Mouse (Mus musculus) layer of hippocampus, postnatal 36 days (tissue): ENCODE measurements at regions not wholly inside any gene's neighbourhood (a gene's known extent, or its start where the extent isn't known, plus 50 kb on each side); places are given as distances from the start of the nearest gene placed in this dataset.
A peak's percentile ranks its signal among the peaks of the same experiment; 100 is the strongest.
"Not testable (repeated sequence)": the region's sequence is repeated elsewhere in the genome, so short reads cannot be mapped to it uniquely, and the experiment has no call there.

Source experiments
- DNase-seq, 2 experiments: peaks; one replicate each; pipeline ENCODE4 v3.0.0; 2022

DNA sequence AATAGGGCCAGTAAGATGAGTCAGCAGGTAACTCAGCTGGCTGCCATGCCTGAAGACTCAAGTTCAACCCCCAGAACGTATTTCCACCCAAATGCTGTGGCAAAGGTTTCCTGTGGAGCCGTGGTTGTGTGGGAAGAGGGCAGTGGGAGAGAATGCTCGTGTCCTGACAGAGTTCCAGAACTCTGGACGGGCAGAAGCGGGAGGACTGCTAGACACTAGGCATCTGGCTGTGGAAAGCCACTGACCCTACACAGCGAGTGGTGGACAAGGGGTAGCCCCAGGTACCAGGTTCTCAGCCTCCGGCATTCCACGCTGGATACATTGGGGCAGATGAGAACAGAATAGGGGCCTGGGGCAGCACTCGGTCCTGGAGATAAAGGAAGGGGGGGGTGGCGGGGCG lies 69.6 kb upstream of the Acsl3 start:
- no peak for DNase-seq

DNA sequence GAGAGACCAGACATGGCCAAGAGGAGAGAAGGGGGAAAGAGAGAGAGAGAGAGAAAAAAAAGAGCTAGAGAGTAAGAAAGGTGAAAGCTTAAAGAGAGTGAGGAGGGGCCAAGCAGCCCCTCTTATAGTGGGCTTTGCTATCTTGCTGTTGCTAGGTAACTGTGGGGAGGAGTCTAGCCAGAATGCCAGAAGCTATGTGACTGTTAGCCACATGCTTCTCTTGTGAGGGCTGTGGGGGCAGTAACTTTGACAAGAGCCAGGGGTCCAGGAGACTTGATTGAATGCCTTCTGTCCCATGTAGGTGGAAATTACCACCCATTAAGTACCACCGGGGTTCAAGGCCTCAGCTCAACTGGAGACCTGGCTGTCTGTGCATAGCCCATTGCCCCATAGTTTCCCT lies 69.0 kb upstream of the Acsl3 start:
- DNase-seq: not testable (repeated sequence)

DNA sequence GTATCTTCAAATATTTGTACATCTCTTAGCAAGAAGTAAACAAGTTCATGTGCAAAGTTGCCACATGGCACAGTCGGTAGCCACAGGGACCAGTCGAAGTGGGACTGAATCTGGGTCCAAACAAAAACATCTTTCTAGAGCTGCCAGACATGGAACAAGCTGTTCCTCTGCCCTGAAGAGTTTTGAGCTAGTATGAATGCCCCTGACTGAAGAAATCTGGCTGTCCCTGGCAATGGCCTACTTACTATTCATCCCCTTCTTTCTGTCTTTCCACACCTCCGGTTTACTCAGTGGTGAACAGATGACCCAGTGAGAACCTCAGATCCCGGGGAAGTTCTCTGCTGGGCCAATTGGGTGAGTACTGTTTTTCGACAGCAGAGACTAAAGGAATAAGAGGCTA lies 67.1 kb upstream of the Acsl3 start:
- peak; percentile 20 to 26 for DNase-seq

DNA sequence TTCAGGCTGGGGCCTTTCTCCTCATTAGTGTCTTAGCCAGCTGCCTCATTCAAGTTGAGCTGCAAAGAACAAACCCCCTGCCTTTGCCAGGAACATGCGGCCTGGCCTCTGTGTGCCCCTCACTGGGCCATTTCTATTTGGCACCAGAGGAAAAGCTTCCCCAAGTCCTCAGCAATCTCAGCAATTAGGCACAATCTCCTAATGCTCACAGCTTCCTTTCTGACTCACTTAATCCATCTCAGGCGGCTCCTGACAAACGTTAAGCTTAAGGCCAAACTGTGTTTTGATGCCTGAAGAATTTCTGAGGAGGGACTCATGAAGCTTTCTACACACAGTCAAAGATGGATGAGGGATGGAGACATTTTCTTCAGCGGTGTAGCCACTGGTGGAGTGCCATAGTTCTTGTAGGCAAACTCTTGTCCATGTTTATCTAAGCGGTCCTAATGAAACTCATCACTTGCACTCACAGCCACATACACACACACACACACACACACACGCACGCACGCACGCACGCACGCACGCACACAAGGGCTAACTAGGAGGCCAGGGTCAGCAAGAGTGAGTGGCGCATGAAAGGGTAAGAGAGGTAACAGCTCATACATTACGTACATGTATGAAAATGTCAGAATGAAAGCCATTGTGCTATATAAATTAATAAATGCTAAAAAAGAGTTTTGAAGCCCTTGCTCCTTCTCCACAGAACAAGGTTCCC lies 63.5 kb upstream of the Acsl3 start:
- DNase-seq: peak; percentile 31 to 57

DNA sequence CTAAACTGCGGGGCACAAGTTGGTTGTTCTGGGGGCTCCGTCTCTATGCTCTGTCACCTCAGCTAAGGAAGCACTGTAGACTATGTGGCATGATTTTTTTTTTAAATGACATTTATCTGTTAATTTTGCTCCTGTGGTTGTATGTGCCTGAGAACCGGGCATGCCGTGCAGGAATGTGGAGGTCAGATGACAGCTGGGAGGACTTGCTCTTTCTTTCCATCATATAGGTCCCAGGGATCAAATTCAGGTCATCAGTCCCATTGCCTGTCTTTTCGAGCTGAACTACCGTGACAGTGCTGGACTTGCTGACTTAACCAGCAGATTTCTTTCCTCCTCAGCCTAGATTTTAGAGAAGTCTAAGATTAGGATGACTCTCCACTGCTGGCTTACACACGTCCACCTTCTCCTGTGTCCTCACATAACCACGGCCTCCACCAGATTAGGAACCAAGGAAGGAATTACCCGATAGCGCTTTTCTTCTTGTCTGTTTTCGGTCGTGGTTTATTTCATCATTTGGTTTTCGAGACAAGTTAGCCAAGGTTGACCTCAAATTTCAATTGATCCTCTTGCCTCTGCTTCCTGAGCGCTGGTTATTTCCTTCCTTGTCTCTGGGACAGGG lies 62.0 kb upstream of the Acsl3 start:
- DNase-seq: no peak

DNA sequence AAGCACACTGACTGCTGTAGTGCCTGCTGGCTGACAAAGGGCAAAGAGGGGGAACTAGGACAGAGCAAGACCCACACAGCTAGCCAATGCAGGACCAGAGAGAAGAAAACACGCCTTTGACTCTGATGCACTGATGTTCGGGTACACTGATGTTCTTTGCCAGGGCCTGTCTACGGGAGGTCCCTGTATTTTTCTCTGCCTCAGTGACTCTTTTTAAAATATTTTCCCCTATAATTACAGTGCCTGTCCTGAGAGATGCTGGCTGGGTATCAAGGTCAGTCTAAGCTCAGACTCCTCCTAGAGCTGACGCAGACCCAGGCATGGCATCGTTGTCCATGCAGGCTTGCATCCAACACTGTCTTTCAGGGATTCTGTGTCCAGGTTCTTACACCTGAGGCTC lies 59.1 kb upstream of the Acsl3 start:
- no peak for DNase-seq

DNA sequence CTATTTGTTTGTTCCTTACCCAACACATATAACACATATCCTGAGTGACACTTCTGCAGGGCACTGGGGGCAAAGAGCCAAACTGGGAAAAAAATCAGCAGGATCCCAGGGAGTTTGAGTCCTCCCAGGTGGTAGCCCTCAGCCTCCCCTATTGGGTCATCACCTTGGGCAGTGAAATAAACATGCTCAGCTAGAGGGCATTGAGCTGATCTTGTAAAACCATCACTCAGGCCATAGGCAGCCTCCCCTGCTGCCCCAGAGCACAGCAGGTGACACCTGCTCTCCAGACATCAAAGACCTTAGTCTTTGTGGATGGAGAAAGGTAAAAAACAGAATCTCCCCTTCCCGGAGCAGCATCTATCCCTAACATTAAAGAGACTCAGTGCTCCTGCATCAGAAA lies 57.0 kb upstream of the Acsl3 start:
- no peak for DNase-seq

DNA sequence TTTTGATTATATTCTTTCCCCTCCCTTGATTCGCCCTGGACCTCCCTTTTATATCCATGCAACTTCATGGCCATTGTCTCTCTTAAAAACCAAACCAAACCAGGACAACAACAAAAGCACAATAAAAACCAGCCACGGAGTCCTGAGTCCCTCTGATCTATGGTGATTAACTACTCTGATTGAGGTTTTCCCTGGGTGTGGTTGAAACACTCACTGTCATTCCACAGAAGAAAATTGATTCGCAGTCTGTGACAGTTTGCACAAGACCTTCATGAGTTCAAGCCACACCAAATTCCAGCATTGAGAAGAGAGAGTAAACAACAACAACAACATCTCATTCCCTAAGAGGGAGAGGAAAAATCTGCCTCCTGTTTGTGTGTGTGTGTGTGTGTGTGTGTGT lies 56.1 kb upstream of the Acsl3 start:
- DNase-seq: no peak

DNA sequence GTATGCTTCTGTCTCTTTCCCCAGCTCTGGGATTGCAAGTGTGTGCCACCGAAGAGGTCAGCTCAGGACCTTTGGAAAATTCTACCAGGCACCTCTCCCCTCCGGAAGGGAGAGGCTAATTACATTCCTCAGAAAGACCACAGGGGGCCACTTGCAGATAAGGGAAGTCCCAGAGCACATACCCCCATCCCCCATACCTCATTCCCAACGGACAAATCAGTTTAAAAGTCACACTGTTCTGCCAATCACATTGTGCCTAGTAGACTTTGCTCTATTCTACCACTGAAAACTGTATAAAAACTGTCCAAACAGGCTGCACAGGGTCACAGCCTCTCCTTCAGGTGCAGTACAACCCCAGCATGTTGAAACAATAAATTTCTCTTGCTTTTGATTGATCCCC lies 55.6 kb upstream of the Acsl3 start:
- DNase-seq: no peak

DNA sequence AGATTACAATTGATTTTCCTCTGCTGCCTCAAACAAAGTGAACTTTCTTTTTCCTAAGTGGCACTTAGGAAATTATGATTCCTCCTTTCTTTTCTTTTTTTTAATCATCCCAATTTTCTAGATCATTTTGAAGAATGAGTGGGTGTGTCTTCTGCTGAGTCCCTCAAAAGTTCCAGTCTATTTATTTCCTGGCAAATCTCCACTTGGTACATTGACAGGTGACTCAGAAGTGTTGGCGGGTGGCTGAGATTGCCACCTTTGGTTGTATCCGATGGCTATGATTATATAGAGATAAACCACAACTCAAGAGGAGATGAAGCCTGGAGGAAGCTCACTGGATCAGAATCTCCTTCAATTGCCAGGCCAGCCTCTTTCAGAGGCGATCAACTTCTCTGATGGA lies 54.7 kb upstream of the Acsl3 start:
- no peak for DNase-seq

DNA sequence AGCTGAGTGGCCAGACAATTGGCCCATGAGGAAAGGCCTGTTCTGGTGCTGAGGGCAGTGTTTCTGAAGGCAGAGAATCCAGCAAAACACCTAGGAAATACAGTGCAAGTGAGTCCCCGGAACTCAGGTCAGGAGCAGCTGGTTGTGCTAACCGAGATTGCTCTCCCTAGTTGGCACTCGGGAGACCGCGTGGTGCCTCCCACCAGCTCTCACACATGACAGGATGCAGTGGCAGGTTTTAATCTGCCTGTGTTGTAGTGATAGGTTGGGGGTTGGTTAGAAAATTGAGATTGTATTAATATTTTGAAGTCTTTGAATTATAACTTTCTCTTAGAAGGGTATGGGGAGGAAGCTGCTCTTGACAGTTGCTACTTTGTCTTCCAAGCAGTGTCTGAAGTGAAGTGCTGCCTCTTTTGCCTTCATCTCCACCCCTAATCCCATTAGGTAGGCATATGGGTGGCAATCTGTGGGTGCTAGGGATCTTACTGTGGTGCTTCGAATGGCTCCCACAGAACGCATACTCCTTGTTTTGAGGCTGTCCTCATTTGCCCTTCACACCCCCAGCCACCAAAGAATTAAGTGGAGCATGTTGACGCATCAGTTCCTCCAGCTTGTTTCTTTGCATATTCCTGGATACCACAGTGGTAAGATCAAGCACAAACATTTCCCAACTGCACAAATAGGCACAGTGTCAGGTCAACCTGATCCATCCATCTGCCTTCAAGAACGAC lies 52.6 kb upstream of the Acsl3 start:
- DNase-seq: peak; percentile 23 to 26
